Mouse (Mus musculus): ENCODE data around the gene 2810021J22Rik. TPM values are rescaled to one million over a fixed set of nuclear protein-coding genes. Genes with fewer than 3 reads are reported as not detected.

Gene 2810021J22Rik
- polyA plus RNA-seq, 1 experiment from 2014 or later = 3.2 TPM

GRCm38 (mm10) chr11:58847636-58848035 is 19.4 kb upstream of the 2810021J22Rik start:
- 36% methylated on average over 9 of the region's 9 CpGs for WGBS
- Histone ChIP-seq H3K4me2 (replicated peaks; ENCODE audit: low read depth, low read length) (peak overlapping the region; percentile 63), H3K9me3 (ENCODE audit: low read length) (no peaks in the 10 kb centered on the region), H3K27ac (ENCODE audit: low read length) (no peak overlapping the region), H3K4me1 (ENCODE audit: insufficient read depth, low read depth, low read length) (peaks cover 6% of the 10 kb centered on the region; the same call in 1 of the 2 replicates), H3K36me3 (ENCODE audit: insufficient read depth, low read length) (0 out of 2 replicates have a peak, but pooled peaks cover 11% of the 10 kb centered on the region), H3K9ac (replicated peaks; ENCODE audit: low read depth) (peak overlapping the region; percentile 69), H3K27me3 (replicated peaks; ENCODE audit: insufficient read depth, low read length) (no peaks in the 10 kb centered on the region), H3K4me3 (ENCODE audit: low read depth, low read length) (peak overlapping the region; percentile 71)
- TF ChIP-seq EP300 (IDR thresholded peaks at IDR 0.05) (no peak), CTCF (IDR thresholded peaks at IDR 0.05) (no peak)
- ATAC-seq (no peak), DNase-seq (ENCODE audit: low spot score) (peak; percentile 18)

- no peak overlapping the region for H3K4me2 ChIP-seq (replicated peaks; ENCODE audit: low read depth, low read length)
- peaks cover 6% of the 10 kb centered on the region; the same call in 1 of the 2 replicates for H3K4me1 ChIP-seq (ENCODE audit: insufficient read depth, low read depth, low read length)
- ATAC-seq = no peak
- no peak for TF ChIP-seq CTCF (IDR thresholded peaks at IDR 0.05)
- TF ChIP-seq EP300 (IDR thresholded peaks at IDR 0.05) = no peak
- 57% methylated on average over 2 of the region's 2 CpGs for WGBS
- peak; percentile 11 for DNase-seq (ENCODE audit: low spot score)
- H3K27me3 ChIP-seq (replicated peaks; ENCODE audit: insufficient read depth, low read length) = no peaks in the 10 kb centered on the region
- H3K9me3 ChIP-seq (ENCODE audit: low read length) = no peaks in the 10 kb centered on the region
- no peak overlapping the region for H3K9ac ChIP-seq (replicated peaks; ENCODE audit: low read depth)
- H3K27ac ChIP-seq (ENCODE audit: low read length) = no peak overlapping the region
- peaks cover 11% of the 10 kb centered on the region; the same call in 1 of the 2 replicates for H3K36me3 ChIP-seq (ENCODE audit: insufficient read depth, low read length)
- no peak overlapping the region for H3K4me3 ChIP-seq (ENCODE audit: low read depth, low read length)
Measured at GRCm38 (mm10) chr11:58849731-58850130, 17.3 kb upstream of the 2810021J22Rik start.

GRCm38 (mm10) chr11:58860744-58861143 is 6.3 kb upstream of the 2810021J22Rik start:
- Histone ChIP-seq H3K27ac (ENCODE audit: low read length) (no peak overlapping the region), H3K4me1 (ENCODE audit: insufficient read depth, low read depth, low read length) (no peaks in the 10 kb centered on the region), H3K9me3 (ENCODE audit: low read length) (peaks cover 12% of the 10 kb centered on the region), H3K9ac (replicated peaks; ENCODE audit: low read depth) (no peak overlapping the region), H3K4me2 (replicated peaks; ENCODE audit: low read depth, low read length) (no peak overlapping the region), H3K4me3 (ENCODE audit: low read depth, low read length) (no peak overlapping the region), H3K27me3 (replicated peaks; ENCODE audit: insufficient read depth, low read length) (no peaks in the 10 kb centered on the region), H3K36me3 (ENCODE audit: insufficient read depth, low read length) (peaks cover 51% of the 10 kb centered on the region)
- DNase-seq (ENCODE audit: low spot score) (no peak), ATAC-seq (no peak)
- WGBS = 96% methylated on average over 8 of the region's 8 CpGs
- TF ChIP-seq CTCF (IDR thresholded peaks at IDR 0.05) = no peak
- no peak for TF ChIP-seq EP300 (IDR thresholded peaks at IDR 0.05)

GRCm38 (mm10) chr11:58867954-58868330 is 926 bp downstream of the 2810021J22Rik start:
- no peak for ATAC-seq
- no peak for DNase-seq (ENCODE audit: low spot score)
- no peak overlapping the region for H3K9ac ChIP-seq (replicated peaks; ENCODE audit: low read depth)
- peak overlapping the region; percentile 63; the same call in 1 of the 2 replicates for H3K4me3 ChIP-seq (ENCODE audit: low read depth, low read length)
- peak overlapping the region; percentile 84 for H3K4me2 ChIP-seq (replicated peaks; ENCODE audit: low read depth, low read length)
- TF ChIP-seq EP300 (IDR thresholded peaks at IDR 0.05) (no peak), CTCF (IDR thresholded peaks at IDR 0.05) (no peak)
- 83% methylated on average over 6 of the region's 6 CpGs for WGBS
- H3K36me3 ChIP-seq (ENCODE audit: insufficient read depth, low read length) = peaks cover 3% of the 10 kb centered on the region; the same call in 1 of the 2 replicates
- no peak overlapping the region for H3K27ac ChIP-seq (ENCODE audit: low read length)
- no peaks in the 10 kb centered on the region for H3K9me3 ChIP-seq (ENCODE audit: low read length)
- no peaks in the 10 kb centered on the region for H3K27me3 ChIP-seq (replicated peaks; ENCODE audit: insufficient read depth, low read length)
- peaks cover 8% of the 10 kb centered on the region; the same call in 1 of the 2 replicates for H3K4me1 ChIP-seq (ENCODE audit: insufficient read depth, low read depth, low read length)

GRCm38 (mm10) chr11:58870961-58871360 is 3.9 kb downstream of the 2810021J22Rik start:
- Histone ChIP-seq H3K27ac (ENCODE audit: low read length) (no peak overlapping the region), H3K27me3 (replicated peaks; ENCODE audit: insufficient read depth, low read length) (no peaks in the 10 kb centered on the region), H3K4me1 (ENCODE audit: insufficient read depth, low read depth, low read length) (peaks cover 8% of the 10 kb centered on the region; the same call in 1 of the 2 replicates), H3K9me3 (ENCODE audit: low read length) (no peaks in the 10 kb centered on the region), H3K4me3 (ENCODE audit: low read depth, low read length) (no peak overlapping the region), H3K9ac (replicated peaks; ENCODE audit: low read depth) (no peak overlapping the region), H3K36me3 (ENCODE audit: insufficient read depth, low read length) (peaks cover 3% of the 10 kb centered on the region; the same call in 1 of the 2 replicates), H3K4me2 (replicated peaks; ENCODE audit: low read depth, low read length) (no peak overlapping the region)
- WGBS = 79% methylated on average over 4 of the region's 4 CpGs
- TF ChIP-seq EP300 (IDR thresholded peaks at IDR 0.05) (no peak), CTCF (IDR thresholded peaks at IDR 0.05) (no peak)
- DNase-seq (ENCODE audit: low spot score) = no peak
- no peak for ATAC-seq

GRCm38 (mm10) chr11:58883756-58884155 is 16.7 kb downstream of the 2810021J22Rik start:
- Histone ChIP-seq H3K36me3 (ENCODE audit: insufficient read depth, low read length) (peaks cover 13% of the 10 kb centered on the region; the same call in 1 of the 2 replicates), H3K9ac (replicated peaks; ENCODE audit: low read depth) (no peak overlapping the region), H3K4me1 (ENCODE audit: insufficient read depth, low read depth, low read length) (no peaks in the 10 kb centered on the region), H3K9me3 (ENCODE audit: low read length) (no peaks in the 10 kb centered on the region), H3K4me2 (replicated peaks; ENCODE audit: low read depth, low read length) (no peak overlapping the region), H3K27ac (ENCODE audit: low read length) (no peak overlapping the region), H3K4me3 (ENCODE audit: low read depth, low read length) (no peak overlapping the region), H3K27me3 (replicated peaks; ENCODE audit: insufficient read depth, low read length) (no peaks in the 10 kb centered on the region)
- DNase-seq (ENCODE audit: low spot score) (no peak), ATAC-seq (no peak)
- TF ChIP-seq EP300 (IDR thresholded peaks at IDR 0.05) (no peak), CTCF (IDR thresholded peaks at IDR 0.05) (no peak)
- WGBS = 78% methylated on average over 8 of the region's 8 CpGs
